Mouse (Mus musculus) heart, adult 2 months (tissue): Measurements from ENCODE around the gene Krtap31-2.

Experiments
- CTCF ChIP-seq: fragments of 200-600 bp; IDR thresholded peaks from 2 replicates; pipeline ENCODE4 v1.8.1; 2022; ENCODE audit warnings: antibody characterized with exemption, mild to moderate bottlenecking, moderate library complexity
- EP300 ChIP-seq: fragments of 200-500 bp; IDR thresholded peaks from 2 replicates; pipeline ENCODE4 v1.6.1; 2011; ENCODE audit warnings: low read depth, low read length, control low read depth; ENCODE audit not compliant: insufficient read depth
- POLR2A ChIP-seq: fragments of 200-500 bp; IDR thresholded peaks from 2 replicates; pipeline ENCODE4 v1.6.1; 2011; ENCODE audit warnings: mild to moderate bottlenecking, low read depth, low read length, control low read depth; ENCODE audit not compliant: insufficient read depth

- TF ChIP-seq CTCF, result no peak
- no peak for TF ChIP-seq EP300
- TF ChIP-seq POLR2A, result no peak
These were observed 28.1 kb downstream of the Krtap31-2 start for GRCm38 (mm10) chr11:99964213-99964612.
